Mouse (Mus musculus) megakaryocyte progenitor cell, adult 5-6 weeks (primary cell): Measurements from ENCODE around the gene Gse1. TPM values are rescaled to one million over a fixed set of nuclear protein-coding genes. Genes with fewer than 3 reads are reported as not detected.

Experiments used
- ATAC-seq: replicated peaks from 2 replicates; pipeline ENCODE4 v1.8.0; 2016; ENCODE audit warnings: mild to moderate bottlenecking, moderate TSS enrichment, inconsistent platforms; ENCODE audit not compliant: poor library complexity
- total RNA-seq, 2 experiments: library from RNA; stranded (forward) in 1 of 2; stranded (reverse) in 1 of 2; fragments of 157-497, 149-512 nt in 1 of 2; fragments of 200-1000 nt in 1 of 2; gene quantifications; 2 replicates each; pipeline versions ENCODE4 v1.2.3 to v1.2.4; 2015 to 2017

Gse1 gene
- total RNA-seq, 2 experiments from 2014 or later, result 11.2 to 32.6 TPM

DNA sequence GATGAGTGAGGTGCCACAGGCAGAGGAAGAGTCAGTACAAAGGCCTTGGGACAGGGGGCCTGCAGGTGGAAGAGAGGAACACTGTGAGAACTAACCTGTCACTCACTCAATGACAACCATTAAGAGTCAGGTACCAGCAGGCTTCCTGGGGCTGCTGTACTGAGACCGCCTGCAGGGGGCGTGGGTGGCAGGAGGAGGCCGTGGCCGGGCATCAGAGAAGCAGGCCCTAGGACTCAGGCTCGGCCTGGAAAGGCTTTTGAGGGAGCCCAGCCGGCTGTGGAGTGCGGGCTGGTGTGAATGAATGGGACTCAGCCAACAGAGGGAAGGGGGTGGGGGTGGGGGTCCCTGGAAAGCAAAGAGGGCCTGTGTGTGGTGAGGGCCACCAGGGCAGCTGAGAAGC lies 242.9 kb downstream of the Gse1 start:
- ATAC-seq, result peak; percentile 35

- no peak for ATAC-seq
These were observed 243.5 kb downstream of the Gse1 start for GRCm38 (mm10) chr8:120471752-120472151.

- ATAC-seq, result no peak
These were observed 244.0 kb downstream of the Gse1 start for GRCm38 (mm10) chr8:120472230-120472629.

DNA sequence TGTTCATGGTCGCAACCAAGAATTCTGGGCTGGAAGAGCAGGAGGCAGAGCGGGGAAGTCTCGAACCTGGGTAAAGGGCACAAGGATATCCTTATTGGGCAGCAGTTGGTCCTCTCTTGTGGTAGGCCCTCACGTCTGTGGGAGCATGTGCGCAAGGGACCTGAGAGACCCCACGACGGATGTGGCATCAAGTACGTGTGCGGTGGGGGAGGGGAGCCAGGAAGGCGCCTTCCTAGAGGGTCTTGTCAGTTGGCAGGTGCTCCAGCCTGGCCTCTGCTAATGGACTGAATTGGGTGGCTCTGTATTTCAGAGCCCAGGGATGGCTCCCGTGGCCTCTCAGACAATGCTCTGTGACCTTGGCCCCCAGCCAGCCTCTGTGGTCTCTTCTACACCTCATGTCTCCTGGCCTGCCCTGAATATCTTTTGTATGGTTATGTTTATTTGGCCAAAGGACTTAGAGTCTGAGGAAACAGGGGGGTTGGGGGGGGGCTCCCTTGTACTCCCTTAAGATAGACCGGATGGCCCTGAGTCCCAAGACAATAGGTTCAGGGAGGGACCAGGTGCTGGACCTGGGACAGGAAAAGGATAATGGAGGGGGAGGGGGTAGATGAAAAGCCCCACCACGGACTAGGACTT lies 245.6 kb downstream of the Gse1 start:
- no peak for ATAC-seq

- ATAC-seq, result no peak
These were observed 246.4 kb downstream of the Gse1 start for GRCm38 (mm10) chr8:120474496-120475235.

DNA sequence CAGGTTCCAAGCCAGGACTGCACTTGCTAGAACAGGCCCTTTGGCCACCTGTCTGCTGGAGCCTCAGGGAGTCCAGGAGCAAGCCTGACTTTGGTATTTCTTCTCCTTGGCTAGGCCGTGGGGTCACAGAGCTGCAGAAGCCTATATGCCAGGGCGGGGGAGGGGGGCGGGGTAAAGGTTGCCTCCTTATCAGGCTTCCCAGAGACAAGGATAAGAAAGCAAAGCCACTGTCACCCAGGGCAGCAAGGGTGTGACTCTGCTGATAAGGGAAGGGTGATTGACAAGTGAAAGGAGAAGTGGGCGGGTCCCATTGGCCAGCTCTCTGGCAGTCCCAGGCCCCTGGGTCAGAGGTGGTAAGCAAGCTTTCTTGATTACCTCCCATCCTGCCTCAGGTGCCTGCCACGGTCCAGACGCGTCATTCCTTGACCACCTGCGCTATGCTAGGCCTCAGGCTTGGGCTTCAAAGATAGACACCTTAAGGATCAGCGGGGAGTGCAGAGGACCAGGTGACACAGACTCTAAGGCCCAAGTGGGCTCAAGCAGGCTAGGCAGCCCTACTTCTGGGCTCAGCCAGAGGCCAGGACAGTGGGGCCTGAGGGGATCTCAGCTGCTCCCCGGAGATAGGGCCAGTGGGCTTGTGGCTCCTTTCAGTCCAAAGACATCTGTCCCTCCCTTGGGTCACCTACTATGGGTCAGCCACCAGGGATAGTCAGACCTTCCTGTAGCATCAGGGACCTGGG lies 247.4 kb downstream of the Gse1 start:
- ATAC-seq, result peak; percentile 81

GRCm38 (mm10) chr8:120476711-120477575 lies 248.7 kb downstream of the Gse1 start:
- no peak for ATAC-seq

DNA sequence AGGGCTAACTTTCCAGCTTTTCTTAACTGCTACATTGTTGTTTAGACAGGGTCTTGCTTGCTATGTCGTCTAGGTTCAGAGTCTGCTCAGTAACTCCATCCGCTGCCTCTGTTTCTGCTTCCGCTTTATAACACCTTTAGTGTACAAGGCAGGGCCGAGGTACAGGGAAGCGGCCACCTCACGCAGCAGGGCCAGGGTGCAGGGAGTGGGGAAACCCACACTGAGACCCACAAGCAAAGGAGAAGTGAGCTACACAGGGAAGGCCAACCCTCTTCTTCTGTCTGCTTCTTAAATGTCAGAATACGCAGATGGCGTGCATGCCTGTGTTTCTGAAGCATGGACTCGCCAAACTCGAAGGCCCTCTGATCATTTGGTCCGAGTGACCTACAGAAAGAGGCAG lies 250.5 kb downstream of the Gse1 start:
- no peak for ATAC-seq

GRCm38 (mm10) chr8:120479691-120480090 lies 251.4 kb downstream of the Gse1 start:
- no peak for ATAC-seq

- ATAC-seq, result no peak
These were observed 253.9 kb downstream of the Gse1 start for GRCm38 (mm10) chr8:120482015-120482689.

GRCm38 (mm10) chr8:120484460-120484859 lies 256.2 kb downstream of the Gse1 start:
- ATAC-seq, result no peak

DNA sequence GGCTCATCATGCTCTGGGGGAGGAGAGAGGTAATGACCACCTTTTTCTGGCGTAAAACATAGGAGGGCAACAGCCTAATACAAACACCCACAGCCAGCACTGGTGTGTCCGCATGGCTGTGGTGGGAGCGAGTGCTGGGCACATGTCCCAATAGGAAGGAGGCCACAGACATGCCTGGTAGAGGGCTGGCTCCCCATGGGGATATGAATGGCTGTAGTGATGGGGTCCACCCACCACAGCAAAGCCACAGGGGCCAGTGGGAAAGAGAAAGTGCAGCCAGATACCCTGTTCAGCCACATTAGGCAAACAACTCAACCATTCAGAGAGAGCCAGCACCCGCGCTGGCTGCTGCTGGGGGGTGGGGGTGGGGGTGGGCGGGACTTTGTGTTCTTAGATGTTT lies 256.9 kb downstream of the Gse1 start:
- ATAC-seq, result peak; percentile 0; the same call in 1 of the 2 replicates

GRCm38 (mm10) chr8:120485551-120486476 lies 257.6 kb downstream of the Gse1 start:
- peak; percentile 21 for ATAC-seq

GRCm38 (mm10) chr8:120486477-120487376 lies 258.5 kb downstream of the Gse1 start:
- peak; percentile 45 for ATAC-seq

DNA sequence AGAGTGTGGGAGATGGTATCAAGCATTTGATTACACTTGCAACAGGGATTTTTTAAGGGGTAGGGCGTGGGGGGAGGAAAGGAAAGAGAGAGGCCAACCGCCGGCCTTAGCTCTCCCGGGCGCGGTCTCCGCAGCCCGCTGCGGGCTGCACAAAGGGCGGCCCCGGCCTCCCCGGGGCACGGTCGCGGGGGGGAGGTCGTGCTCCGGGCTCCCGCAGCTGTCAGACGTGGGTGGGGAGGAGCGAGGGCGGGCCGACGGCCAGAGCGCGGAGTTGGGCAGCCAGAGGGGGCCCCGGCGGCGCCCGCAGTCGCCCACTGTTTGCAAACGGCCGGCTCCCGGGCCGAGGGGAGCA lies 259.1 kb downstream of the Gse1 start:
- no peak for ATAC-seq

DNA sequence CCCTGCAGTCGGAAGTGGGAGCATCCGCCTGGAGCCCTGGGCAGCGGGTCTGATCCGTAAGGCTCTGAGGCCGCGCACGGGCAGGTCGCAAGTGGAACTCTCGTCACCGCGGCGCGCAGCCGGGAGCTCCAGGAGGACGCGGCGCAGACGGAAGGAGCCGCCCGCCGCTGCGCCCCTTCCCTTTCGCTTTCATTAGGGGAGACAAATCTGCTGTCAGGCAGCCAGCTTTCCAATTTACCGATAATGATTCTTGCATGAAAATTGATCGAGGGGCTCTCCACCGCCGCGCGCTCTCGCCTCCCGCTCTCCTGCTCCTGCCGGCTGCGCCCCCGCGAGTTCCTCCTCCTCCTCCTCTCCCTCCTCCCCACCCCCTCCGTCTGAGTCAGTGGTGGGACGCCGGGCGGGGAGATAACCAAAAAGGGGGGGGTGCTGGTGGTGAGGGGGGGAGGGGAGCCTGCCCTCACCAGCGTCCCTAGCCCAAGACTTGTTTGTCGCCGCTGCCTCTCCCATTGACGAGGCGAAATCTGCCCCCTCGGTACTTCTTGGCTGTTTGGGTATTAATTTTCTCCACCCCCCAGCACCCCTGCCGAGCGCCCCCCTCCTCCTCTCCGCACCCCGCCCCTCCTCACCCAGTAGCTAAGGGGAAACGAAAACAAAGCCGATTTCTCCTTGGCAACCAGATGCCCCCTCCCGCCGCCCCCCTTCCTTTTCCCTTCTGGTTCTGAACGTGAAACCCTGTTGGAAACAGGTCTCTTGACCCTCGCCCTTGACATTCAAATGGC lies 259.7 kb downstream of the Gse1 start:
- peak; percentile 35 for ATAC-seq

- ATAC-seq, result no peak
These were observed 260.4 kb downstream of the Gse1 start for GRCm38 (mm10) chr8:120488636-120489131.
